Mouse (Mus musculus) stomach, embryonic 16.5 days (tissue): Measurements from ENCODE around the gene Hdac11. TPM values are rescaled to one million over a fixed set of nuclear protein-coding genes. Genes with fewer than 3 reads are reported as not detected.
"Not testable (repeated sequence)": the region's sequence is repeated elsewhere in the genome, so short reads cannot be mapped to it uniquely, and the experiment has no call there.

Experiments
- ATAC-seq: fragments of 200-750 bp; cut with Nextera tagmentation; 2 replicates; pipeline ENCODE4 v1.8.0; 2017; ENCODE audit warnings: moderate number of reproducible peaks, moderate TSS enrichment; ENCODE audit not compliant: insufficient read depth, low FRiP score
- H3K27ac ChIP-seq: fragments of 300-500 bp; sonication (generic); 2 replicates; pipeline ENCODE4 v1.5.1; 2014; ENCODE audit warnings: low read length
- H3K27me3 ChIP-seq: fragments of 300-500 bp; sonication (generic); 2 replicates; pipeline ENCODE4 v1.6.1; 2014; ENCODE audit warnings: low read length, control low read depth, mixed read lengths; ENCODE audit not compliant: control insufficient read depth, insufficient read depth
- H3K36me3 ChIP-seq: fragments of 300-500 bp; sonication (generic); 2 replicates; pipeline ENCODE4 v1.6.1; 2014; ENCODE audit warnings: low read length; ENCODE audit not compliant: control insufficient read depth, insufficient read depth
- H3K4me1 ChIP-seq: fragments of 300-500 bp; sonication (generic); 2 replicates; pipeline ENCODE4 v1.6.1; 2014; ENCODE audit warnings: low read length, control low read depth, mixed read lengths; ENCODE audit not compliant: control insufficient read depth, insufficient read depth
- H3K4me2 ChIP-seq: fragments of 300-500 bp; sonication (generic); 2 replicates; pipeline ENCODE4 v1.6.1; 2014; ENCODE audit warnings: low read depth, low read length, mixed read lengths
- H3K4me3 ChIP-seq: fragments of 300-500 bp; sonication (generic); replicated peaks from 2 replicates; pipeline ENCODE4 v1.5.1; 2014; ENCODE audit warnings: mild to moderate bottlenecking, low read length
- H3K9ac ChIP-seq: fragments of 300-500 bp; sonication (generic); 2 replicates; pipeline ENCODE4 v1.6.1; 2014; ENCODE audit warnings: low read length
- H3K9me3 ChIP-seq: fragments of 300-500 bp; sonication (generic); replicated peaks from 2 replicates; pipeline ENCODE4 v1.6.1; 2016; ENCODE audit warnings: low read length, control low read depth; ENCODE audit not compliant: control insufficient read depth
- WGBS: fragments of 180-500 bp; shearing (Covaris S2); extraction: QIAGEN DNeasy Blood & Tissue Kit; methylation state at CpG from one replicate; pipeline ENCODE4 v1.1.7; 2014; 5-methylcytosine and 5-hydroxymethylcytosine counted together
- polyA plus RNA-seq: library from polyadenylated mRNA; unstranded; fragments of >200 nt; fragmentation: Nextera tagmentation; extraction: Ambion mirVana; gene quantifications from 2 replicates; pipeline ENCODE4 v1.2.1, GENCODE M21; 2015

The Hdac11 gene
- polyA plus RNA-seq, 1 experiment from 2014 or later = 12.3 TPM

- Histone ChIP-seq H3K27ac (0 out of 2 replicates have a peak overlapping the region, but pooled peaks have one; percentile 1), H3K27me3 (no peaks in the 10 kb centered on the region; the same call in 1 of the 2 replicates), H3K4me3 (no peak overlapping the region), H3K4me1 (peaks cover 20% of the 10 kb centered on the region; the same call in 1 of the 2 replicates), H3K9me3 (no peaks in the 10 kb centered on the region), H3K9ac (no peak overlapping the region), H3K36me3 (no peaks in the 10 kb centered on the region), H3K4me2 (no peak overlapping the region)
- no peak for ATAC-seq
- 31% methylated on average over 1 of the region's 1 CpGs for WGBS
Observed at GRCm38 (mm10) chr6:91115158-91115557, 41.3 kb upstream of the Hdac11 start.

GRCm38 (mm10) chr6:91115863-91116243 is 40.6 kb upstream of the Hdac11 start:
- 18% methylated on average over 4 of the region's 4 CpGs for WGBS
- peak overlapping the region; percentile 100 for H3K4me2 ChIP-seq
- H3K4me1 ChIP-seq = peaks cover 20% of the 10 kb centered on the region; the same call in 1 of the 2 replicates
- H3K9me3 ChIP-seq = no peaks in the 10 kb centered on the region
- ATAC-seq = no peak
- no peaks in the 10 kb centered on the region for H3K36me3 ChIP-seq
- peak overlapping the region; percentile 26; the same call in 1 of the 2 replicates for H3K27ac ChIP-seq
- H3K9ac ChIP-seq = peak overlapping the region; percentile 77
- H3K4me3 ChIP-seq = peak overlapping the region; percentile 67
- H3K27me3 ChIP-seq = no peaks in the 10 kb centered on the region; the same call in 1 of the 2 replicates

GRCm38 (mm10) chr6:91116244-91117145 is 40.0 kb upstream of the Hdac11 start, which contains the start of gene Nup210:
TSS of gene Nup210 (minus strand) at chr6:91116829.
- ATAC-seq = peak; percentile 97

GRCm38 (mm10) chr6:91117149-91117548 is 39.3 kb upstream of the Hdac11 start:
- no peaks in the 10 kb centered on the region for H3K9me3 ChIP-seq
- no peaks in the 10 kb centered on the region for H3K36me3 ChIP-seq
- no peaks in the 10 kb centered on the region; the same call in 1 of the 2 replicates for H3K27me3 ChIP-seq
- WGBS = 5% methylated on average over 9 of the region's 9 CpGs
- no peak overlapping the region for H3K27ac ChIP-seq
- H3K4me2 ChIP-seq = peak overlapping the region; percentile 100
- no peak for ATAC-seq
- peak overlapping the region; percentile 77 for H3K9ac ChIP-seq
- peak overlapping the region; percentile 67 for H3K4me3 ChIP-seq
- H3K4me1 ChIP-seq = peaks cover 20% of the 10 kb centered on the region; the same call in 1 of the 2 replicates

More at GRCm38 (mm10) chr6:91116244-91117145, 40.0 kb upstream of the Hdac11 start, which contains the start of gene Nup210:
- no peaks in the 10 kb centered on the region for H3K36me3 ChIP-seq
- peak within 1 kb of the TSS; percentile 77 for H3K9ac ChIP-seq
- WGBS = under 1% methylated on average over 91 of the region's 93 CpGs
- peak within 1 kb of the TSS; percentile 67 for H3K4me3 ChIP-seq
- no peaks in the 10 kb centered on the region; the same call in 1 of the 2 replicates for H3K27me3 ChIP-seq
- no peaks in the 10 kb centered on the region for H3K9me3 ChIP-seq
- peak within 1 kb of the TSS; percentile 26 for H3K27ac ChIP-seq
- peaks cover 20% of the 10 kb centered on the region; the same call in 1 of the 2 replicates for H3K4me1 ChIP-seq
- peak within 1 kb of the TSS; percentile 100 for H3K4me2 ChIP-seq

- H3K4me3 ChIP-seq = no peak overlapping the region
- ATAC-seq = no peak
Observed at GRCm38 (mm10) chr6:91118526-91118925, 37.9 kb upstream of the Hdac11 start.

GRCm38 (mm10) chr6:91120206-91120605 is 36.3 kb upstream of the Hdac11 start:
- H3K9ac ChIP-seq = no peak overlapping the region
- H3K4me2 ChIP-seq = no peak overlapping the region
- H3K4me3 ChIP-seq = no peak overlapping the region
- no peaks in the 10 kb centered on the region for H3K9me3 ChIP-seq
- H3K27ac ChIP-seq = no peak overlapping the region
- H3K4me1 ChIP-seq = peaks cover 16% of the 10 kb centered on the region; the same call in 1 of the 2 replicates
- WGBS = 67% methylated on average over 2 of the region's 2 CpGs
- H3K36me3 ChIP-seq = no peaks in the 10 kb centered on the region
- no peak for ATAC-seq
- H3K27me3 ChIP-seq = no peaks in the 10 kb centered on the region; the same call in 1 of the 2 replicates

More at GRCm38 (mm10) chr6:91118526-91118925, 37.9 kb upstream of the Hdac11 start:
- Histone ChIP-seq H3K4me1 (peaks cover 20% of the 10 kb centered on the region; the same call in 1 of the 2 replicates), H3K9ac (no peak overlapping the region), H3K9me3 (no peaks in the 10 kb centered on the region), H3K4me2 (no peak overlapping the region), H3K27me3 (no peaks in the 10 kb centered on the region; the same call in 1 of the 2 replicates), H3K27ac (no peak overlapping the region), H3K36me3 (no peaks in the 10 kb centered on the region)

GRCm38 (mm10) chr6:91121089-91121488 is 35.4 kb upstream of the Hdac11 start:
- not testable (repeated sequence) for H3K4me2 ChIP-seq, H3K4me3 ChIP-seq, H3K27me3 ChIP-seq, H3K36me3 ChIP-seq, H3K9me3 ChIP-seq, H3K4me1 ChIP-seq, ATAC-seq, H3K27ac ChIP-seq, H3K9ac ChIP-seq
- 94% methylated on average over 6 of the region's 7 CpGs for WGBS

GRCm38 (mm10) chr6:91123453-91123852 is 33.0 kb upstream of the Hdac11 start:
- WGBS = 72% methylated on average over 3 of the region's 3 CpGs
- ATAC-seq = no peak
- Histone ChIP-seq H3K9ac (no peak overlapping the region), H3K36me3 (no peaks in the 10 kb centered on the region), H3K27ac (no peak overlapping the region), H3K4me2 (no peak overlapping the region), H3K9me3 (no peaks in the 10 kb centered on the region), H3K4me1 (no peaks in the 10 kb centered on the region), H3K27me3 (no peaks in the 10 kb centered on the region; the same call in 1 of the 2 replicates), H3K4me3 (no peak overlapping the region)
